Mouse (Mus musculus) gastrocnemius, postnatal 4 days (tissue): Measurements from ENCODE around the gene Map3k4. TPM values are rescaled to one million over a fixed set of nuclear protein-coding genes. Genes with fewer than 3 reads are reported as not detected.

Experiments
- DNase-seq, 2 experiments: peaks; one replicate each; pipeline ENCODE4 v3.0.0; 2021 to 2022; ENCODE audit warnings: low spot score in 2 of 2, mixed read lengths in 2 of 2
- long read RNA-seq, 2 experiments: library from polyadenylated mRNA; stranded (forward); transcript quantifications; one replicate each; pipeline ENCODE4 v2.0.0; 2021
- total RNA-seq, 2 experiments: library from RNA; stranded (reverse); gene quantifications; 2 replicates each; pipeline ENCODE4 v1.2.3; 2021

Map3k4 gene
- total RNA-seq = 10 to 100 TPM; 26.1 to 32.0 TPM
- long read RNA-seq, experiment 1, full-length matches to known transcripts = 15 of 26 reads
- long read RNA-seq, experiment 1, partial matches to known transcripts = 5 of 26 reads
- long read RNA-seq, experiment 1, other reads (novel, unspliced or antisense) = 6 of 26 reads
- long read RNA-seq, experiment 2, full-length matches to known transcripts = 18 of 33 reads
- long read RNA-seq, experiment 2, partial matches to known transcripts = 7 of 33 reads
- long read RNA-seq, experiment 2, other reads (novel, unspliced or antisense) = 8 of 33 reads

DNA sequence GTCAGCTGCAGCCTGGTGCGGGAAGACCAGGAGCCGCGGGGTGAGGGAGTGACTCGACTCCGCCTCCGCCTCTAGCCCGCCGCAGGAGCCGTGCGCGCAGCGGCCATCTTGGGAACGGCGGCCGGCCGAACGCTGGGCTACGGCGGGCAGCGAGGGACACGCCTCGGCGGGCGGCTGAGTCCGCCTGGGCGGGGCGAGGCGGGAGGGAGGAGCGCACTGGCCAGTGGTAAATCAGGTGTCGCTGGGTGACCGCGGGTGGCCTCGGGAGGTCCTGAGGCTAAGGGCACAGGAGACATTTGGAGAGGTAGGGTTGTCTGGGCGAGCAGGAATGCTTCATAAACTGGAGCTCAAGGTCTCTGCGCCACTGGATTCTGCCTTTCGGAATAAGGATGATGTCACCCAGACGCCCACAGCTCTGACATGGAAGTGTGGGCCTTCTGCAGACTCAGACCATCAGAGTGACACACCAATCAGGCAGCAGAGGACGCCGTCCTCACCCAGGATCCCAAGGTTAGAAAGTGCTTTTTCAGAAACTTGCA, at the start of gene Map3k4:
Gene Map3k4, minus strand, starts transcription at position 134 of the 539 bp plus-strand sequence.
- peak; percentile 96 for DNase-seq

DNA sequence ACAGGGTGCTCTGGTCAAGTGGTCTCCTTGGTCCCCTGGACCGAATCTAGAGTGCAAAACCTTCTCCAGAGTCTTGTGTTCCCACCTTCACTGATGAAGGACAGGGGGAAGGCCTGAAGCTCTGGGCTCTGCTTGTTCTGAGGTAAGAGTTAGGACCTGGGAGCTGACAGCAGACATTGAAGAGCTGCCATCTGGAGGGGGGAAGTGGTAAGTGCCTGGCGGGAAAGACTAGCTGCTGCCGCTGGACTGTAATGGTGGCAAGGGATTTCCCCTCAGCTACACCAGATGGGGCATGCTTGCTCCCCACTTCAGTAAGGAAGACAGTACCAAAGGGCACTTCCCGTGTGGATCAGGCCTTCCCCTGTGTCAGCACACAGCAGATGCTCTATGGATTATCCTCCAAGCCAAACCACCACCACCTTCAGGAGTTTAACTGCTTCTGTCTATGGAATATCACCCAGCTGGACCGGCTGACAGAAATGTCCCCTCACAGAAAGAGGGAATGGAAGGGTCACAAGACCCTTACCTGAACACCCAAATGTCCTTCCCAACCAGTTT, 48.9 kb upstream of the Map3k4 start:
- peak in 1 of 2 experiments; percentile 57 for DNase-seq

DNA sequence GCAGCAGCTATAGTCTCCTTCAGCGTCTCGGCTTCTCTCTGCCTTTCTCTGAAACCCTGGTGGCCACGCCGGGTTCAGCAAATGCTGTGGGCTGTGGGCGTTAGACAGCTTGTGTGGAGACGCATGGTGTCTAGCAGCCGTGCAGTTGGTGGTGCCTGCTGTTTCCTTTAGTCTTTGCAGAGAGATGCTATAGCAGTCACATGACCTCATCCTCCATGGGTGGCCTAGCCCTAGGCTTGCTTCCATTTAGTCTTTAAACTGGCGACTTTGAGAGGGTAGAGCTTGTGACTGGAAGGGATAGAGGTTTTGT, 45.8 kb upstream of the Map3k4 start:
- DNase-seq = no peak

DNA sequence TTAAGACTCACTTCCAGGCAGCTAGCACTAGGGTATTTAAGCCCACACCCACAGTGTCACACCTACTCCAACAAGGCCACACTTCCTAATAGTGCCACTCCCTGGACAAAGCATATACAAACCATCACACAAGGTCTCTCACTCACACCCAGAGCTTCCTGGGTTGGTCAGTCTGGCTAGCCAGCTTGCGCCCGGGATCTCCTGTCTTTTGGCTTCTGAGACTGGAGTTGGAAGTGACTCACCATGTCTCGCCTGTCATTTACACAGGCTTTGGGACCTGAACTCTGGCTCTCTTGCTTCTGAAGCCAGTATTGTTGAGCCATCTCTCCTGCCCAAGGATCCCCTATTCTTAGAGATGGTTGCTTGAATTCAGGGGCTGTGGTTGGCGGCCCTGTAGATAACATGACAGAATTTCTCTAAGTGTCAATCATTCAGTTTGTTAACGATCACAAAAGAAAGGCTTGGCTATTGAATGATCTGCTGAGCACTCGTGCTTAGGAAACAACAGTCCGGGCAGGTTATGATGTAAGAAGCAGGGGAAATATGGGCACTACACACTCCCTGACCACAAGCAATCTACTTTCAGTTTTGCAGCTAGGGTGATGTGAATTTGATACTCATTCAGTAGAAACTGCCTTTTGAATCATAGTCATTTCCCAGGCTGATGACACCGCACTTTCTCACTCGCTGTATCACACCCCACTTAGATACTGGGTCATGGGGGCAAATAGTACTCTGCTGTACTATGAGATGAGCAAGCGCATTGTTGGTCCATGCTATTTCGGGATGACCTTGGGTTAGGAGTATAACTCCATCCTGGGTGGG, 45.2 kb upstream of the Map3k4 start:
- no peak for DNase-seq

DNA sequence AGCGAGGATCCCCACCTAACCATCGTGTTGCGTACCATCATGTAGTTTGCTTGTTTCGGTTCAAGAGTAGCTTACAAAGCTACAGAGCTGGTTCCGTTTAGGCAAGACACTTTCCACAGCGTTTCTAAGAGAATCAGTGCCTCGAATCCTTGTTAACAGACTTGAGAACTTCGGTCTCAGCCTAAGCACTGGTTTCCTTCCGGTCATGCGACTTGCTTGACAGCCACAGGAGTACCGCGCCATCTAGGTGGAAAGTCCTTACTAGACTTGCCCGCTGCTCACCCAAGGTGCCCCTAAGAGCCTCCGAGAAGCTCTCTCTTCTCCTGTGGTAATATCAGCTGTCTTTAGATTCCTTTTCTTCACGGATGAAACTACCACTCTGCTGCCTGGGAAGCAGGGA, 41.3 kb upstream of the Map3k4 start:
- no peak for DNase-seq

DNA sequence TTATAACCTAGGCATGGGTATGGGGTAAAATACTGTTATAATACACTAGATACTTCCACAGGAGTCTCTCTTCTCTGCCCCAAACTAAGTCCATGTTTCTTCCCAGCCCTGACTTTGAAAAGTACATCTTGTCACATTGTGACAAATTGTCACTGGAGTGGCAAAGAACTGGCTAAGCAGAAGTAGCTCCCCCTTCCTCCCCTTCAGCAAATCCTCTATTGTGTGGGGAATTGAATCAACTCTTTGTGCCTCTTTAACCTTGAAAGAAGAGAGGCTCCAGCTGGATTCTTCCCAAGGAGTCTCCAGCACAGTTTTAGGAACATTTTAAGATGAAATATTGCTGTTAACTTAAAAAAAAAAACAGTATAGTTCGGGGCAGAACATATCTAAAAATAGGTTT, 34.2 kb upstream of the Map3k4 start:
- no peak for DNase-seq

DNA sequence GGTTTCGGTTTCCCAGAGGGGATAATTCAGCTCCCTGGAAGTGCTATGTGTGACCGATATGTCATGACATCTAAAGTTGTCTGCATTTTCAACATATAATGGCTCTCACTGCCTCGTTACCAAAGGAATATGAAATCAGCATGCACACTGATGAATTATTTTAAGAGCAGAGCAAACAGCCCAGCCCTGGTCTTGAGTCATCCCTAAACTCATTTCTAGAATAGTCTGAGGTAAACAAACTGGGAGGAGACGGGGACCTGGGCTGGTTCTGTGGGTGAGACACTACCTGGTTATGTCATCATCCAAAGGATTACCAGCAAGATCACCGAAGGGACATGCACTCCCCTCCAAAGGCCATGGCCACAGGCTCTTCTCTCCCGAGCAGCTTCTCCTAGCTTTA, 33.0 kb upstream of the Map3k4 start:
- no peak for DNase-seq

DNA sequence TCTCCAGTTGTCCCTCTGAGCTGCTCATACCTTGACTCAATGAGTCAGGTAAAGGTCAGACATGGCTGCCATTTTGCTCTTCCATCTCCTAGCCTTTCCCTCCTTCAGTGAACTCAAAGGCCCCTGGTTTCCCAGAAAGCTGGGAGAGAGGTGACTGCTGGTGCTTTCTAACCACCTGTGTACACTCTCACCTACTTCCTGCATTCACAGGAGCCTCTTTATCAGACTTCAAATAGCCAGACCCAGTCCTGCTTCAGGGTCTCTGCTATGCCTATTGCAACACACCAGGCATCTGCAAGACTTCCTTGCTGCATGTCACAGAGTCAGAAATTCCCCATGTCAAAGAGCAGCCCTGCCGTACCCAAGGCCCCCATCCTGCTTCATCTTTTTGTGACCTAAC, 28.9 kb upstream of the Map3k4 start:
- DNase-seq = no peak

DNA sequence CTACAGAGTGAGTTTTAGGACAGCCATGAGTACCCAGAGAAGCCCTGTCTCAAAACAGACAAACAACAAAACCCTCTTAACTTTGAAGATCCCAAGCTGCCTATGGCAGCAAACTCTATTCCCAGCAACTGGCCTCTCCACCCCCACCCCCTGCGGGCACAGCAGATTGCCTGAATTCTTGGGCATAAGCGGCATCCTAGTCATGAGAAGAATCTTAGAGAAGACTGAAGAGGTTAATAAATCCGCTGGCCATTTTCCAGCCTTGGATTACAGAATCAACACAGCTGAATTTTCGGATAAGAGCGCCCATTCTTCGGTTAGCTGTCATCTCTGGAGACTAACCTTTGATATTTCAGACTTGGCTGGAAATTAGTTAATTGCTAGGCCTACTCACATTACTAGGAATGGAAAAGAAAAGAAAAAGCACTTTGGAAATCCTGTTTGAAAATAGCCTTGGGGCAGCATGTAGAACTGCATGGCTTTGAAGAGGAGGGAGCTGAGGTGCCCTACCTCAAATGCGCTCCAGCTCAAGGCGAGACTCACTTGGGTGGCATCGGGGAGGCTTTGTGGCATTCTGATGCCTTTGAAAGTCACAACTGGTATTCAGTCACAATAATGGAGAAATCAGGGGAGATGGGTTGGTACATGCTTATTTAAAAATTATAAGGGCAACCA, 25.2 kb upstream of the Map3k4 start:
- DNase-seq = no peak

DNA sequence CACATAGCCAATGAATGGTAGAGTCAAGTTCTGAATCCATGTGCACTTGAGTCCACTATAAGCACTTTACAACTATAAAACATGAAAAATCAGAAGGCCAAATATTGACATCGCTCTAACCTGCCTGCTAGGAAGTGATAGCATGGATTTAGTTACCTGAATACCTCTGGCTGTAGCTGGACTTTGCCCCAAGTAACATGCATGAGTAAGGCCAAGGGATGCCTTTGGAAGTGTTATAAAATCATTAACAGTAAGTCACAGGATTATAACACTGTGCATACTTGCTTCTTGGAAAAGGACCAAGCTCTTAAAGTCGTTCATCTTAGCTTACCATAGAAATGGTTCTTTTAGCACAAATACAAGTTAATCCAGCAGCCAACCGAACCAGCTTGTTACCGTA, 18.6 kb upstream of the Map3k4 start:
- DNase-seq = no peak

DNA sequence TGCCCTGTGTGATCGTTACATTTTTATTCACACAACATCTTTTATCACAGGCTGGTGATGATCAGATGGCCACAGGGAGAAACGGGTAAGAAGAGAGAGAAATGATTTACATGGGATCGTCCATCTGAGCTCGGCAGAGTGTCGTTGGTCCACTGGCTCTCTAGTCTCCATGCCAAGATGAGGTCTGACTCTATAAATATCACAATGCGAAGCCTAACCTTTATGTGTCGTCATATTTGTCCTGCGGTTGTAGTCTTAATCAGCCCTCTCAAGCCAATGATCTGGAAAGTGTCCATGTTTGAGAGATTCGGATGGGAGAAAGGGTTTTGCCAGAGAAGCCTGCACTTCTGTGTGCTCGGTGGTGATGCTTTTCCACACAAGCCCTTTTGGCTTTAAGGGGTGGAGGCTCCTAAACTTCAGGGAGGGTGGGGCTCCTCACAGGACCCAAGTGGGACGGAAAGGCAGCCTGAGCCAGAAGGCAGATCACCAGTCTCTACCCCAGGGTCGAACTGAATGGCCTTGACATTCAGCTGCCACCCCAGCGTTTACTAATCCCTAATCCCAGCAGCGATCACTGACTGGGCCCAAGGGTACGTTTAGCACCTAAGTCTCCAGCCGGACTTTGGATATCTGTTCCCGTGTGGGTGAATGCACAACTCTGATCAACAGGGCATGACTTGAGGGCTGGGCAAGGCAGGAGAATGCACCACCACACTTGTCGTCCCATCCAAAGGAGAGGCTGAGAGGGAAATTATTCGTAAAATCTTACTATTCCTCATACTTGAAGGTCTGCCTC, 17.7 kb upstream of the Map3k4 start:
- no peak for DNase-seq

DNA sequence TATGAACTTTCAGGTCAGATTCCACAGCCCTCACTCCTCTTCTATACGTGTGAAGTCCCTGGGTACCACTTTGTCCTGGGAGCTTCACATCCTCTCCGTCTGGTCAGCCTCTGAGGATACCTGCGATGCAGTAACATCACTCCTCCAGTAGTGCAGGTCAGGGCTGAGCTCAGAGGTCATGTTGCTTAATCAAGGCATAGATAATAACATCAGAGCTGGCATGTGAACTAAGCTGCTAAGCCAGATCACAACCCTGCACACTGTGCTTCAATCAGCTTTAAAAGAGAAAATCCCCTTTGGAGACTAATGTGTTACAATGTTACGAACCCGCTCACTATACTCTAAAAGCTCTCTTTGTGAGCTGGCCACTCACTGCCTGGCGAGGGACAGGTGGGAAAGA, 16.5 kb upstream of the Map3k4 start:
- DNase-seq = no peak

DNA sequence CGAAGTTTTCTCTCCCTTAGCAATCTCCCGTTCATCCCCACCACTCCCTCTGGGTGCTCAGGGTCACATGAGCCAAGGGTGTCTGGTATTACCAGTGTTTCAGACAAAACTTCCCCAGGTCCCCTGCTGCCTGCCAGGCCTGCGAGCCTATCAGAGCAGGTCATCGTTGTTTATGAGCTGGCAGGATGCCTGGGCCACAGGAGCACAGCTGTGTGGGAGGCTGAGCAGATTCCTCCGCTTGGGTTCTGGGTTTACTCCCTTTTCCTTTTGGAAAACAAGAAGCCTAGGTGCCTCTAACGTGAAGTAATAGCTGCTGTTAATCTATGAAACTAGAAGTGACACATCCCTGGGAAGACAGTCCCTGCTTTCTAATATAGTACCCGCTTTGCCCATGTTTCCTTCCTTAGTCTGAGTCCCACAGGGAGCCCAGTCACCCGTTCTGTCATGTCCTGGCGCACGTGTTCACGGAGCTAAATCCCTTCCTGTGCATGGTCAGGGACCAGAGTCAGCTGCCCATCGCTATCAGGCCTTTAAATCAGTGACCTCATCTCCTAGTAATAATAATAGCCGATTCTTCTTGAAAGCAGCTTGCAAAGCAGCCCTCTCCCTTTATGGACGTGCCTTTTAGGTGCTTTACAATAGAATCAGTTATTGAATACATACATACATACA, 9.4 kb upstream of the Map3k4 start:
- peak; percentile 56 to 79 for DNase-seq

DNA sequence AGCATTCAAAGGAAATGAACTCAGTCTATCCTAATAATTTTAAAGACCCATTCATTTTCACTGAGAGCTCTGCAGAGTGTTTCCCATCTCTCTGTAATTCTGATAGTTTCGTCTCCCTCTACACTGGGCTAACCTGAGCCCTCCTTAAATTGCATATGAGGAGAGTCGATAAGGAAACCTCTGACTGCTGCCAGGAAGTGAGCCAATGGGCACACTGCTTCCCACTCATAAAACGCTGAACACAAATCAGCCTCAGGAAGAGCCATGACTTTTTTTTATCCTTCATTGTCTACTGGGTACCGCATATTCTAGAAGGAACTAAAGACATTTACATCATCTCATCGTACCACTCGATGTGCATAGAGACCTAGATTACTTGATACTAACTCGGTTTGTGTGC, 1.2 kb upstream of the Map3k4 start:
- DNase-seq = no peak

DNA sequence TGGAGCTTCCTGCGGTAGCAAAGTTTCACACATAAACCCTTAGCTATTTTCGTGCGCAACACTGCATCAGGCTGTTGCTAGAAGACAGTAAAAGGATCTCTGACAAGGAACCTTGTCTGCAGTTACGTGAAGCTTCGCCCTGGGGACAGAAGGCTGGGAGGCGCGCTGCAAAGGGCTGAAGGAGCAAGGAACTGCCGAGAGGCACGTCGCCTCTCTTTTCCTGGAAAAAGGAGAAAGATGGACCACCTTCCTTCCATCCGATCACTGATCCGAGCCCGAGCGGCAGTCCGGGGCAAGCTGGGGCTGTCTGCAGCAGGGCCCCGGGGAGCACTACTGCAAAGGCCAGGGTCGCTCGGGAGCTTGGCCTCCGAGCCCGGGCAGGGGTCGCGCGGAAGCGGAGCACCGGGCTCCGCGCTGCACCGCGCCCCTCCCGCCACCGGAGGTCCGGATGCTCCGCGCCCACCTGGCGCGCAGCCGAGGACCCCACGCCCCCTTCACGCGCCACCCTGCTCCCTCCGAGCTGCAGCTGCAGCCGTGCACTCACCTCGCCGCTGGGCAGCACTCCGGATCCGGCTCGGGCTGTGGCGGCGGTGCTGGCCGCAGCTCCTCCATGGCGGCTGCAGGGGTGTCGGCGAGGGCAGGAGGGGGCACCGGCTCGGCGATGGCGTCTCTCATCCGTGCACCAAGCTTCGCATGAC, 493 bp downstream of the Map3k4 start:
- DNase-seq = no peak

DNA sequence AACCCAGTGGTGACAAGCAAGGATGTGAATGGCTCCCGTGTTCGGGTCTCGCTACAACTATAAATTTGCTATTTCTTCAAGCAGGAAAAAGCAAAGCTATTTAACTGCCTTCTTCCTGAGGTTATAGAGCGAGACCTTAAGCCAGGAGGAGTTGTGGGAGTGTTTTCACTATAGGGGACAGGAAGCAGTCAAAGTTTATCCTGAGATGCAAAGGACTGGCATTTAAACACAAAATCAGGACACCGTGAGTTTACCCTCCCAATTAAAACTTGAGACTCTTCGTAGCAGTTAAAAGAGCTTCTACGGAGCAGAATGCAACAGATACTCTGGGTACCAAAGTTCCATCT, 1.0 kb downstream of the Map3k4 start:
- no peak for DNase-seq

DNA sequence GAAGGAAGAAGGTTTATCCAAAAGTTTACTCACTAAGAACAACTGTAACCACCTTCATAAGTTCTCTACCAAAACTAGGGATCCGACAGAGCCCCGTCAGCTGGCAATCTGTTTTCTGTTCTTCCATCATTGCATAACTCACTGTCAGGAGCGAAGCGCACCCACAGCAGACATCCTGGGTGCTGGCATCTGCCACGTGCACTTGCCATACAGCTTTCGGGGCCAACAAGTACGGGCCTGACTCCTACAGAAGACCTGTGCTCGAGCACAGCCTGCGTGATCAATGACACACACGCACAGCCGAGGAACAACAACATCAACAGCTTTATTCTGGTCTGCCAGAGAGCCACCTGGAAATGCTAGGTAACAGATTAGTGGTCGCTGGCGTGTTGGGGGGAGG, 2.3 kb downstream of the Map3k4 start:
- DNase-seq = no peak

DNA sequence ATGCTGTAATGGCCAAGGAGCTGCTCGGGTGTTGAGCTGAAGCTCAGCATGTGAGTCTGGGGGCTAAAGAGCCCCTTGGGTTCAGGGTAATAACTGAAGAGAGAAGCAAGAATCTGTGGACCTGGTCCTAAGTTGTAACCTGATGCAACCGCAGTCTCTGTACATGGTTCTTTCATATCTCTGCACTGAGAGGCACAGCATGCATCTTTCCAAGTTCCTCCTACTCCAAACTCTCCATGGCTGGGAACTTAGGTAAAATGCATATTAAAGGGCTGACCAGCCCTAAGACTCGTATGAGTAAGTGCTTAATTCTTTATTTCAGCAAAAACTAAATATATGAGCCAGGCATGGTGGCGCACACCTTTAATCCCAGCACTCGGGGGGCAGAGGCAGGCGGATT, 6.3 kb downstream of the Map3k4 start:
- DNase-seq = no peak

DNA sequence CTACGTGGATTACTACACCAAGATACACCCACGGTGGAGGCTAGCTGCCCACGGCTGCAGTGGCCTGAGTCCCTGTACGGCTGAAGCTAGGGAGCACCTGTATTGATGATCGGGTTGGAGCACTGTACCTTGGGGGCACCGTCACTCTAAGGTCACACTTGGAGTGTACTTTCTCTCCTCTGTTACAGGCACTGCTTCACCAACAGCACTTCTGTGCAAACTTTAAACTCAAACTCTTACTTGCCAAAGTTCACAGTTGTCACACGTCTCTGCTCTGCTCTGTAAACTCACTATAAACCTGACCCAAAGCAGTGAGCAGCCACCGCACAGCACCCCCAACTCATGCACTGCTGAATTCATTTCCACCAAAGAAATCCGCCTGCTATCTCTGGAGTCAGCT, 9.1 kb downstream of the Map3k4 start:
- no peak for DNase-seq

DNA sequence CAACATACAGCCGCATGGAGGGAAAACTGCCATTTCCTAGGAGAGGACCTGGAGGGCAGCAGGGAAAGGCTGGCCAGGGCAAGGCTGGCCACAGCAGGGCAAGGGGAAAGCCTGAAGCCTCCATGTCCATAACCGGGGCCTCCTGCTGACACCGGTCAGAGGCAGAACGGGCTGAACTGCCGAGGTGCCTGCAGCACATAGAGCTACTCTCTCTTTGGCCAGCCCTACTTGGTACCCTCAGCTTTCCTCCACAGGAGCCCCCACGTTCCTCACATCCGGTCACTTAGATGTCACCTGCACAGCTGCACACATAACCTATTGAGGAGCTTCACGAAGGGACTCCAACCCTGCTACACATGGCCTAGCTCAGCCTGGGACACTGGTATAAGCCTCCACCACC, 9.5 kb downstream of the Map3k4 start:
- no peak for DNase-seq
